Mouse (Mus musculus): ENCODE results near the gene Nfyc.

DNA sequence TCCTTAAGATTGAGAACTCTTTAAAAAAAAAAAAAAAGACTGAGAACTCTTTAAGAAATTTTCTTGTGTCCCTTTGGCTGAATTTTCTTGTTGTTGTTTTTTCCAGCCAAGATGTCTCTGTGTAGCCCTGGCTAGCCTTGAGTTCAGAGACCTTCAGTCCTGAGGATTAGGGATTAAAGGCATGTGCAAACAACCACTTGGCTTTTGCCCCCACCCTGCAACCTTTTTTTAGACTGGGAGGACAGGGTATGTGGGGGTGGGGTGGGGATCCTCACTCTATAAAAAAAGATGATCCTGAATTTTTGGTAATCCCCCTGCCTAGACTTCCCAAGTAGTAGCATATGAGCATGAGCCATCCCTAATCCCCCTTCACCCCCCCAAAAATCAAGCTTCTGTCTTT, 25.6 kb downstream of the Nfyc start:
- TF ChIP-seq CTCF (IDR thresholded peaks at IDR 0.05; ENCODE audit: low read depth): no peak
- TF ChIP-seq EP300 (IDR thresholded peaks at IDR 0.05; ENCODE audit: low read depth): no peak

Measured in liver, embryonic 14.5 days (tissue).